In the genomic region with DNA sequence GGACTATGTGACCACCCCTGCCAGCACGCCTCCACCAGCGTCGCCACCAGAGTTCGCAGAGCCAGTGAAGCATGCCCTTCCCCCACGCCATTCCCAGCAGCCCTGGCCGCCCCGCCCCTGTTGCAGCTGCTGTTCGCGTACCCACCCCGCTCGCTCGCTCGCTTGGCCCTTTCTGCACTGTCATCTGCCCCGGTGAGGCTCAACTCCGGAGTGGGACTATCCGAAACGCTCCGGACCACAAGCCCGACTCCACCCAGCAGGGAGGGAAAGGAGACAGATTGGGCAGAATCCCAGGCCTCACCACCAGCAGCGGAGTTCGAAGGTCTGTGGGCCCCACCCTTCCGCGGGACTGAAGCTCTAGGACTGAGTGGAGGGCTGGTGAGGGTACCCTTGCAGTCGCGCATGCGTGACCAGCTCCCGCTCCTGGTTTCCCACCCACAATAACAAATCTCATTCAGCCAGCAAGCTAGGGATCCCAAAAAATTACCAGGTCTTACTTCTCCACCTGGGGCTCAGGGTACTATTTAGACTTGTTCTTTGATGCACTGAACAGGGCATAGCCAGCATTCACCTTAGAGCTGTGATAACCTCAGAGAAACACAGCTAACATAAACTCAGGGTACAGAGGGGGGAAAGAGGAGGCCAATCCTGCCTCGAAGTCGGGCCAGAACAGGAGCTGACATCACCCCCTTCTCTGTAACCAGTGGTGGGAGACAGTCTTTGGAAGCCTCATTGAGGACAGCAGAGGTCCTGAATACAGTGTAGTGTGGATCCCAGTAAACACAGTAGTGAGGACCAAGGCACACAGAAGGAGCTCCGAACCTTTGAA, we compare ENCODE assay signal across 9 mouse cellular contexts. TPM values are rescaled to one million over a fixed set of nuclear protein-coding genes. Genes with fewer than 3 reads are reported as not detected.
DNase-seq lines count a peak whose midpoint lies in the region; ATAC-seq lines count a peak whose summit lies in the region.
"Had no signal": no experiment of that assay in that cellular context is flagged by ENCODE, and none has a peak within 500 bp of the region (broad histone marks: within the 10 kb centered on the region; RNA-seq: fewer than 3 reads in every experiment).

No protein-coding gene starts in this region.

- H3K9me3 ChIP-seq in intestine, embryonic 14.5 days (ENCODE audit: control insufficient read depth, low read length), result no peaks in the 10 kb centered on the region
- no peaks in the 10 kb centered on the region for H3K9me3 ChIP-seq in liver, embryonic 16.5 days (replicated peaks; ENCODE audit: control insufficient read depth, low read length)
- H3K9me3 ChIP-seq in neural tube, embryonic 15.5 days (replicated peaks), result no peaks in the 10 kb centered on the region

- peaks cover 88% of the 10 kb centered on the region for H3K27me3 ChIP-seq in intestine, embryonic 14.5 days (replicated peaks; ENCODE audit: control insufficient read depth, insufficient read depth, low read length)
- H3K27me3 ChIP-seq in liver, embryonic 16.5 days (ENCODE audit: control insufficient read depth, insufficient read depth, low read depth, low read length), result peaks cover 88% of the 10 kb centered on the region
- peaks cover 89% of the 10 kb centered on the region for H3K27me3 ChIP-seq in neural tube, embryonic 15.5 days (replicated peaks)
- H3K27me3 ChIP-seq: Patski had no signal

- H3K4me2 ChIP-seq in intestine, embryonic 14.5 days (ENCODE audit: low read length), result peak overlapping the region; percentile 71
- H3K4me2 ChIP-seq in liver, embryonic 16.5 days (ENCODE audit: low read depth, low read length), result peak overlapping the region; percentile 51
- peak overlapping the region; percentile 89 for H3K4me2 ChIP-seq in neural tube, embryonic 15.5 days

- no peak overlapping the region for H3K27ac ChIP-seq in intestine, embryonic 14.5 days (ENCODE audit: low read depth)
- H3K27ac ChIP-seq in liver, embryonic 16.5 days (ENCODE audit: low read length), result no peak overlapping the region
- peak overlapping the region; percentile 37; the same call in 1 of the 2 replicates for H3K27ac ChIP-seq in neural tube, embryonic 15.5 days (replicated peaks)

- 0 out of 2 replicates have a peak overlapping the region, but pooled peaks have one; percentile 18 for H3K9ac ChIP-seq in intestine, embryonic 14.5 days (ENCODE audit: low read length)
- H3K9ac ChIP-seq in liver, embryonic 16.5 days (ENCODE audit: low read depth, low read length), result no peak overlapping the region
- H3K9ac ChIP-seq in neural tube, embryonic 15.5 days (replicated peaks), result peak overlapping the region; percentile 47

- peak; percentile 45; the same call in 1 of the 2 replicates for ATAC-seq in intestine, embryonic 14.5 days (replicated peaks; ENCODE audit: low FRiP score, low TSS enrichment, low read depth)
- ATAC-seq in liver, embryonic 16.5 days (ENCODE audit: low read depth), result peak; percentile 56
- ATAC-seq in neural tube, embryonic 15.5 days (ENCODE audit: low FRiP score), result peak; percentile 61
- ATAC-seq: Patski had no signal

- 3% methylated on average over 30 of the region's 30 CpGs for WGBS in intestine, embryonic 14.5 days
- 4% methylated on average over 29 of the region's 30 CpGs for WGBS in liver, embryonic 16.5 days (ENCODE audit: insufficient replicate concordance)
- WGBS in neural tube, embryonic 15.5 days, result 3% methylated on average over 30 of the region's 30 CpGs

- DNase-seq in kidney, adult 11 months, result peak; percentile 23
- DNase-seq in kidney, adult 9 months, result no peak
- DNase-seq in brain, adult 2 months (ENCODE audit: low read depth, low spot score), result peak; percentile 79
- DNase-seq in gastrocnemius, adult 8-10 months (ENCODE audit: low spot score in 2 of 2), result peak; percentile 55 to 67
- DNase-seq in intestine, embryonic 14.5 days (ENCODE audit: low spot score), result peak; percentile 75
- DNase-seq in layer of hippocampus, postnatal 36 days, result no peak

- peak overlapping the region; percentile 34 for H3K4me3 ChIP-seq in intestine, embryonic 14.5 days (ENCODE audit: low read depth, low read length)
- H3K4me3 ChIP-seq in liver, embryonic 16.5 days (ENCODE audit: low read depth, low read length), result peak overlapping the region; percentile 40
- peak overlapping the region; percentile 48 for H3K4me3 ChIP-seq in neural tube, embryonic 15.5 days (replicated peaks)

- peaks cover 3% of the 10 kb centered on the region; the same call in 1 of the 2 replicates for H3K4me1 ChIP-seq in intestine, embryonic 14.5 days (replicated peaks; ENCODE audit: control insufficient read depth, insufficient read depth, low read length)
- H3K4me1 ChIP-seq in liver, embryonic 16.5 days (ENCODE audit: control insufficient read depth, low read depth, low read length), result peaks cover 15% of the 10 kb centered on the region
- H3K4me1 ChIP-seq in neural tube, embryonic 15.5 days, result peaks cover 32% of the 10 kb centered on the region

- 0 out of 2 replicates have a peak, but pooled peaks cover 3% of the 10 kb centered on the region for H3K36me3 ChIP-seq in intestine, embryonic 14.5 days (ENCODE audit: control insufficient read depth, insufficient read depth, low read length)
- H3K36me3 ChIP-seq in liver, embryonic 16.5 days (ENCODE audit: control insufficient read depth, insufficient read depth), result no peaks in the 10 kb centered on the region
- peaks cover 13% of the 10 kb centered on the region for H3K36me3 ChIP-seq in neural tube, embryonic 15.5 days

RNA-seq across cellular contexts. Expression of a gene that starts 0.6 kb away (rescaled TPM):
- total RNA-seq in gastrocnemius, adult 8-10 months (2022), result 10 to 100 TPM; 30.0 to 40.5 (median 34.4) TPM
- 1.3 and 1.4 TPM in 2 replicates for polyA plus RNA-seq in intestine, embryonic 14.5 days (2014; fragmentation: Nextera tagmentation; extraction: Ambion mirVana)
- 0.12 and 0.19 TPM in 2 replicates for polyA plus RNA-seq in liver, embryonic 16.5 days (2015; fragmentation: Nextera tagmentation; extraction: Ambion mirVana)
- polyA plus RNA-seq in neural tube, embryonic 15.5 days (2015; fragmentation: Nextera tagmentation; extraction: Ambion mirVana), result 5.7 and 6.2 TPM in 2 replicates
- total RNA-seq in layer of hippocampus, postnatal 36 days (2021), result 1 to 10 TPM; 6.9 to 9.1 TPM

RNA-seq across cellular contexts. Expression of a gene that starts 6.9 kb away (rescaled TPM):
- total RNA-seq in gastrocnemius, adult 8-10 months (2022), result 10 to 100 TPM in 2 of 4 experiments, 1 to 10 TPM in 2; 8.8 to 12.6 (median 10.9) TPM
- polyA plus RNA-seq in intestine, embryonic 14.5 days (2014; fragmentation: Nextera tagmentation; extraction: Ambion mirVana), result 0.35 TPM in 1 of 2 replicates, not detected in the other
- polyA plus RNA-seq in liver, embryonic 16.5 days (2015; fragmentation: Nextera tagmentation; extraction: Ambion mirVana), result 0.08 and 0.09 TPM in 2 replicates
- polyA plus RNA-seq in neural tube, embryonic 15.5 days (2015; fragmentation: Nextera tagmentation; extraction: Ambion mirVana), result 0.45 and 0.92 TPM in 2 replicates
- total RNA-seq in layer of hippocampus, postnatal 36 days (2021), result 1 to 10 TPM; 4.9 to 7.0 TPM

RNA-seq across cellular contexts. Expression of a gene that starts 12.1 kb away (rescaled TPM):
- total RNA-seq in gastrocnemius, adult 8-10 months (2022), result 1 to 10 TPM in 2 of 4 experiments, under 1 TPM in 2; 0.36 to 1.3 (median 0.94) TPM
- 4.5 and 4.9 TPM in 2 replicates for polyA plus RNA-seq in intestine, embryonic 14.5 days (2014; fragmentation: Nextera tagmentation; extraction: Ambion mirVana)
- polyA plus RNA-seq in liver, embryonic 16.5 days (2015; fragmentation: Nextera tagmentation; extraction: Ambion mirVana), result 1.4 TPM in 2 replicates
- polyA plus RNA-seq in neural tube, embryonic 15.5 days (2015; fragmentation: Nextera tagmentation; extraction: Ambion mirVana), result 1.9 and 3.0 TPM in 2 replicates
- 1 to 10 TPM; 1.0 TPM for total RNA-seq in layer of hippocampus, postnatal 36 days (2021)

RNA-seq across cellular contexts. Expression of a gene that starts 12.1 kb away (rescaled TPM):
- total RNA-seq in gastrocnemius, adult 8-10 months (2022), result 1 to 10 TPM; 2.3 to 4.2 (median 3.1) TPM
- polyA plus RNA-seq in intestine, embryonic 14.5 days (2014; fragmentation: Nextera tagmentation; extraction: Ambion mirVana), result 26.2 and 26.8 TPM in 2 replicates
- 12.5 and 14.0 TPM in 2 replicates for polyA plus RNA-seq in liver, embryonic 16.5 days (2015; fragmentation: Nextera tagmentation; extraction: Ambion mirVana)
- 20.7 and 24.3 TPM in 2 replicates for polyA plus RNA-seq in neural tube, embryonic 15.5 days (2015; fragmentation: Nextera tagmentation; extraction: Ambion mirVana)
- total RNA-seq in layer of hippocampus, postnatal 36 days (2021), result 1 to 10 TPM; 8.2 to 9.0 TPM

RNA-seq across cellular contexts. Expression of a gene that starts 13.2 kb away (rescaled TPM):
- total RNA-seq in gastrocnemius, adult 8-10 months (2022), result under 1 TPM; 0.27 to 0.65 (median 0.42) TPM
- 9.1 and 11.7 TPM in 2 replicates for polyA plus RNA-seq in intestine, embryonic 14.5 days (2014; fragmentation: Nextera tagmentation; extraction: Ambion mirVana)
- polyA plus RNA-seq in liver, embryonic 16.5 days (2015; fragmentation: Nextera tagmentation; extraction: Ambion mirVana), result 0.55 and 0.84 TPM in 2 replicates
- 104 and 122 TPM in 2 replicates for polyA plus RNA-seq in neural tube, embryonic 15.5 days (2015; fragmentation: Nextera tagmentation; extraction: Ambion mirVana)
- 10 to 100 TPM; 20.5 to 23.4 TPM for total RNA-seq in layer of hippocampus, postnatal 36 days (2021)

Comparison
In these comparisons a context has a peak if more than half of its experiments do, and no peak if none do; other contexts are left out.
1. DNase-seq: peak in kidney, adult 11 months (single experiment), brain, adult 2 months (single experiment), gastrocnemius, adult 8-10 months (2 of 2) and intestine, embryonic 14.5 days (single experiment); none in kidney, adult 9 months (single experiment) and layer of hippocampus, postnatal 36 days (0 of 2).
2. Peak in every context shown above with its lines, with median percentiles within 50 percentile points of each other: ATAC-seq, H3K4me2 ChIP-seq and H3K4me3 ChIP-seq.